Mouse (Mus musculus): Measurements from ENCODE around the gene Slc17a1.

- TF ChIP-seq TCF12 (IDR thresholded peaks at IDR 0.05; ENCODE audit: insufficient read depth, poor library complexity, severe bottlenecking) (no peak), MAX (IDR thresholded peaks at IDR 0.05; ENCODE audit: low read depth) (no peak), TCF3 (IDR thresholded peaks at IDR 0.05; ENCODE audit: insufficient read length, low read depth) (no peak), POLR2A (IDR thresholded peaks at IDR 0.05; ENCODE audit: insufficient read length, low read depth) (no peak)
These were observed 66.1 kb downstream of the Slc17a1 start, which contains the start of gene Hist1h2ba for GRCm38 (mm10) chr13:23933421-23934210.
